Mouse (Mus musculus) cerebellum, adult (tissue): Measurements from ENCODE around the gene Rhcg.

ENCODE experiments used
- ATAC-seq: cut with Nextera tagmentation; 2 replicates; pipeline ENCODE4 v1.9.2; 2017; ENCODE audit warnings: mild to moderate bottlenecking, moderate library complexity, mixed read lengths; ENCODE audit not compliant: insufficient number of reproducible peaks, low FRiP score, low TSS enrichment

Gene Rhcg

DNA sequence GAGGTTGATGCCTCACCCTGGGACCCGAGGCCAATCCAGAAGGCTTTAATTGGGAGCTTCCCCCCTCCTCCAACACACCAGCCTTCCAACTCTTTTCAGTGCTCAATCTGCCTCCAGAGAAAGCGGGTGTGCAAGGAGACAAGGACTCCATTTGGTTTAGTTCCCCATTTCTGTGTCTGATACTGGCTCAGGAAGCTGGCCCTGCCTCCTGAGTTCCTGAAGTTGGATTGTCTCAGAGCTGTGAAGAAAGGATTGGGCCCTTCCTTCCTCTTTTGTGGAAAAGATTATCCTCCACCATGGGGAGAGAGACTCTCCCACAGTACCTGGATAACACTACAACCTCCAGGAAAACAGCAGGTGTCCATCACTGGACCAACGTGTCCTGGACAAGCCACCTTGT lies 10.7 kb downstream of the Rhcg start:
- ATAC-seq, result no peak

DNA sequence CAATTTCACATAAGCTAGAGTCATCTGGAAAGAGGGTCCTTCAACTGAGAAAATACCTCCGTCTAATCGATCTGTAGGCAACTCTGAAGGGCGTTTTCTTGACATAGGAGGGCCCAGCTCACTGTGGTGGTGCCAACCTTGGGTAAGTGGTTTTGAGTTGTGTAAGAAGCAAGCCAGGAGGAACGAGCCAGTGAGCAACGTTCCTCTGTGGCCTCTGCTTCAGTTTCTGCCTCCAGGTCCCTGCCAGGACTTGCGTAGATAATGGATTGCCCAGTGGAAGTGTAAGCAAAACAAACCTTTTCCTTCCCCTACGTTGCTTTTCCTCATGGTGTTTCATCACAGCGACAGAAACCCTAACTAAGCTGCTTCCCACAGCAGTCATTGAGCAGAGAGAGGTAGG lies 15.5 kb downstream of the Rhcg start:
- no peak for ATAC-seq

DNA sequence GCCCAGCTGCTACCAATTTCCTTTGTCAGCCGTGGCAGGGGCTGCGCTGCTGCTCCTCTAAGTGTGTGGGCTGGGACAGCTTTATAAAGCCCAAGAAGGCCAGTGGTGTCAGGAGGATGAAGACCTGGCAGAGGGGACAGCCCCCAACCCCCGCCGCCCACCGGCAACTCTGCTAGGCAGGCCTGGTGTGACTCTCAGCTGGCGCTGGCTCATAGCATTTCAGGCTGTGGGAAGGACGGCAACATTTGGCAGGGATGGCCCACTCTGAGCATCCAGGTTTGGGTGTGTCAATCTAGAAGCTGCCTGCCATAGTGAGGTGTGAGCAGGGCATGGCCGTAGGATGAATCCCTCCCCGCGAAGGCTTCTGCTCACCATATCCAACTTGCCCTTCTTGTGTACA lies 17.3 kb downstream of the Rhcg start:
- ATAC-seq, result no peak

DNA sequence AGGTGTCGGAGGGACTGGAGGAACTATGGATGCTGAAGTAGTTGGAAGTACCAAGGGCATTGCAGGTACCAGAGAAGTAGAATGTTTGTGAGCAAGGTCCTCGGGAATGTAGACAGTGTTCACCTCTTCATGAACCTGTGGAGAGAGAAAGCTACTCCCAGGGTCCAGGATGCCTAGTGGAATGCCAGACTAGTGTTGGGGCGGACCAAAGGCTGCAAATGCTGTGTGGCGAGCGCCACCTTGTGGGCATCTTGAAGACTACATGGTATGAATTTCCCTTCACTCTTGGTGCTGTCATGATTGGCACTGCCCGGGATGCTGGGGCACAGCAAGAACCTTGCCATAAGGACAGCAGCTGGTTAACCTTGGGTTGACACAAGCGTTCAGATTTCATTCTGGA lies 22.6 kb downstream of the Rhcg start:
- peak; percentile 57 for ATAC-seq

DNA sequence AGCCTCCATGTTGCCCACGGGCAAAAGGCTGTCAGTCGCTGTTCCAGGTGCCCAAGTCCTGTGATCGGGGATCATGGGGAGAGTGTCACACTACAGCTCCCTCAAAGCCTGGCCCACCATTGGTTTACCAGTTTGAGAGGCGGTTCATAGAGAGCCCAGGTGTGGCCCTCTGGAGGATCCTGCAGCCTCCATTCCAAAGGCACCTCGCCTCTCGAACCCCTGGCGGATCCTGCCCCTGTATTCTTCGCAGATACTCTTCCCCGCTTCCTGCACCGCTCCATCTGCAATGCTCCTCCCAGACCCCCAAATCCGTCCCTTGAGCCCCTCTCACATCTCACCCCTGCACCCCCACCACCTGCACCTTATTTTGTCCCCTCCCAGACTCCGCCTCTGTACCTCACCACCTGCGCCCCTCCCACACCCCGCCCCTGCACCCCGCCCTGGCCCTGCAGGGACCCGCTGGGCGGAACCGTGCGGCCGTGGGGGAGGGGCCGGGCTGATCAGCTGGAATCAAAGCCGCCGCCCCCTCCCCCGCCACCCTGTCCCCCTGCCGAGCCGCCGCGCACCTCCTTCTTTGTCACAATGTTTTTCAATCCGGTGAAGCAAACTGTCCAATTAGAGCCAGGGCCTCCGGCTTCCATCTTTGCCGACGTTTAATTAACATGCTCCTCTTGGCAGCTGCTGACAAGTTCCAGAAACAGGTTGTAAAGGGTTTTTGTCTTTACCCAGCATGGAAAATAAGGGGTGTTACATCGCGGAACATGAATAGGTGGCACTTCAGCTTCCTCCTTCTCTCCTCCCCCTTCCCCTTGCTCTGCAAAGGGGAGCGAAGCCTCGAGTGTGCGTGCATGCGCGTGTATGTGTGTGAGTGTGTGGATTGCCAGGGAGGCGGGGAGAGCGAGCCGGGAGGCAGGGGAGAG lies 25.4 kb downstream of the Rhcg start:
- no peak for ATAC-seq

DNA sequence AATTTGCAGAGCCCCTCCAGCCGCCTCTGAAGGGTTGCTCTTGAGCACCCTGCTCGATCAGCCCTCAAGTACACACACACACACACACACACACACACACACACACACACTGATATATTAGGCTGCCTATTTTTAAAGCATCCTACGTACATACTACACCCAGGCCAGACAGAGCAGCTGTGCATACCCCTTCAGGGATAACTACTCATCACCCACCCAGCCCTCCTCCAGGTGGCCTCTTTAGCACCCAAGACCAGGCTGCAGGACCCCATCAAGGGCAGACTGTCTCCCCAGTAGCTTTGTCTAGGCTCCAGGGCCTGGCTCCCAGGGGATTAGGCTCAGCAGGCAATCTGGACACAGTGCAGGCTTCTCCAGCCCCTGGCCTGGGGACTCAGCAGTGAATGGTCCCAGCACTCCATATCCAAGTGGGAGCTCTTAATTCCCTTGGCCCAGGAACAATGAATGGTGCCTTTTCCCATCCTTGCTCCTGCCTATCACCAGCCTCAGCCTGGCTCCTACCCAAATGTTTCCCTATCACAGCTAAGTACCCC lies 26.8 kb downstream of the Rhcg start:
- ATAC-seq, result no peak

DNA sequence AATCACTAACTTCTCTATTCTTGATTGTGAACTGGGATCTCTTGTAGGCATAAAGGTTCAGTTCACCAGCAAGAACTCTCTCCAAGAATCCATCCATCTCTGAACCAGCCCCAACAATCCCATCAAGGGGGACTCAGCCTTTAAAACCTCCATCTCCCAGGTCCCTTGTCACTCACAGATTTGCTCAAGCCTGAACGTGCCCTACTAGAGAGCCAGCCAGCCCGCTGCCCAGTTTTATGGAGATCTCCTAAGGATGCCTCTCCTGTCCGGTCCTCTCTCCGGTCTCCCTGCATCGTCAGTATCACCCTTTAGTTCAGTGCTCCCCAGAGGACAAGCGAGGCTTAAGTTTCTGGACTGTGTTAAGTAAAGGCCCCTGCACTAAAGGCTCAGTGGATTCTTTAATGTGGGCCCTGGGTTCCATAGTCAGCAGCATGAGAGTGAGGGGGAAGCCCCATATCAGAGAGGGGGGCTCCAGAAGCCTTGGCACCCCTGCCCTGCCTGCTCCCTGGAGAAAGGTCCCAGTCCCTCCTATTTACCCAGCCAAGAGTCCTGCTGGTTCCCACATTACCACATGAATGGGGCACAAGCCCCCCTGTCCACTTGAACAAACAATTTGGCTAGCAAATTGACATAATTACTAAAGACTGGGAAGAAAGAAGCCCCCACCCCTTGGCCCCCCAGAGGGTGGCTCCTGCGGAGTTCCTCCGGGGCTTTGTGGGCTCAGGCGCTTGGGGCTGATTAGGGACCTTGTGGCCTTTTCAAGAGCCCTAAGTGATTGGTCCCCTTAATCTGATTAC lies 27.5 kb downstream of the Rhcg start:
- no peak for ATAC-seq

DNA sequence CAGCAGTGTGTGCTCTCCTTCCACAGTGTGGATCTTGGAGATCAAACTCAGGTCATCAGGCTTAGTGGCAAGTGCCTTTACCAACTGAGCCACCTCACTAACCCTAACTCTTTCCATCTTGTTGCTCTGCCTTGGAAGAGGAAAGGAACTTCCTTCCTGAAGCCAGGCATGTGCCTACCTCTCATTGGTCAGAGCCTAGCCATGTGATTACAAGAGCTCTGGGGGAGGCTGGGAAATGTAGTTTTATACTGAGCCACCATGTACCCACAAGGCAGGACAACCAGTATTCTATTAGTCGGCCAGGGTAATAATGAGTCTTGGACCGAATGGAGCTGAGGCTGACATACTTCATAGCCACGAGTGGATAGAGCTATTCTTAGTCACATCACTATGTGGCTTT lies 29.2 kb downstream of the Rhcg start:
- ATAC-seq, result no peak

DNA sequence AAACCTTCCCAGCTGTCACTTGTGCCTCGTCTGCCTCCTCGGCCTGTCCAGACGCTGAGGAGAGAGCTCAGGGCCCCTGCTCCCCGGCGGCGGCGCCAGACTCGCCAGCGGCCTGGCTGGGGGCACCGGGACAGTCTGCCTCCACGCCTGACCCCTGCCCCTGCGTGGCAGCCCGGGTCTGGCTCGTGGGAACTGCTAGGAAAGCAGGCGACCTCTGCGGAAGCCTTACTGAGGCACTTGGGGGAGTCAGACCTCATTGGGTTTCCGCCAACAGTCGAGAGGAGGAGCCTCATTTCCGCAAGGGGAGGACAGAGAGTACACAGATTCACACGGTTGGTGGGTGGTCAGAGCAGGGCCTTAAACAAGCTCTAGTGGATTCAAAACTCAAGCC lies 38.6 kb downstream of the Rhcg start:
- no peak for ATAC-seq

DNA sequence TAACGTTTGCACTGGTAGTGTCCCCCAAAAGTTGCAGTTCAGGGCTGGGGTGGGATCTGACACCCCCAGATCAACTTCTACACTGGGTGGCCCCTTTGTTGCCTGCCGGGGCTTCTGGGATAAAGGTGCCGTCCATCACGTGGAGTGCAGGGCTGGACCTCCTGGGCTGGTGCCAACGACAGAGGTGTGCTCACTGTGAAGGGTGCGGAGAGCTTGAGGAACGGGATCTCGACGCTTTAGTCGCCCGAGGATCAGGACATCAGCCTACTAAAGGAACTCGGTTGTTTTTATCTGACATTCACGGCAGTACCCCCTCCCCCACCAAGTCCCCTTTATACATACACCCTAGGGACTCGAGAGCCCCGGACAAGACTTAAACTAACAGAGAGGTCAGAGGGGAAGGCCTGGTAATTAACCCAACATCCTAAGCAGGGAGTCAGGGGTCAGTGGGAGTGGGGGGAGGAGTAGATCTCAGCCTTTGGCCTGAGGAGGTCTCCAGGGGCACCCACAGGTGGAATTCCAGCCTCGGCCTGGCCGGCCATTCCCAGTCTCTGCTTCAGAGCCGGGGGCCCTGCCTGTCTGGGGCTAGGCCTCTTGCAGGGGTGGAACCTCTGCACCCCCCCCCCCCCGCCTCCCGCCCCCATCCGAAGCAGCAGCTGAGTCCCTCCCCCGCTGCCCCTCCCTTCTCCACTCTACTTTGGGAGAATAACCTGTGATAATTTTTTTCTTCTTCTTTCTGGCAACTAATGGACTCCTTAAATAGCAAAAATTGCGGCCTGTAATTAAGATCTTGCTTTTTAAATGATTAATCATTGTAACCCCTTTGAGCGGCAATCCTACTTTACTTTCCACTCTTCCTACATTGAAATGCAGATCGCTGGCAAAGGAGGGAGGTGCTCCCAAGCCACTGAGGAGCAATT lies 39.3 kb downstream of the Rhcg start:
- ATAC-seq, result no peak

DNA sequence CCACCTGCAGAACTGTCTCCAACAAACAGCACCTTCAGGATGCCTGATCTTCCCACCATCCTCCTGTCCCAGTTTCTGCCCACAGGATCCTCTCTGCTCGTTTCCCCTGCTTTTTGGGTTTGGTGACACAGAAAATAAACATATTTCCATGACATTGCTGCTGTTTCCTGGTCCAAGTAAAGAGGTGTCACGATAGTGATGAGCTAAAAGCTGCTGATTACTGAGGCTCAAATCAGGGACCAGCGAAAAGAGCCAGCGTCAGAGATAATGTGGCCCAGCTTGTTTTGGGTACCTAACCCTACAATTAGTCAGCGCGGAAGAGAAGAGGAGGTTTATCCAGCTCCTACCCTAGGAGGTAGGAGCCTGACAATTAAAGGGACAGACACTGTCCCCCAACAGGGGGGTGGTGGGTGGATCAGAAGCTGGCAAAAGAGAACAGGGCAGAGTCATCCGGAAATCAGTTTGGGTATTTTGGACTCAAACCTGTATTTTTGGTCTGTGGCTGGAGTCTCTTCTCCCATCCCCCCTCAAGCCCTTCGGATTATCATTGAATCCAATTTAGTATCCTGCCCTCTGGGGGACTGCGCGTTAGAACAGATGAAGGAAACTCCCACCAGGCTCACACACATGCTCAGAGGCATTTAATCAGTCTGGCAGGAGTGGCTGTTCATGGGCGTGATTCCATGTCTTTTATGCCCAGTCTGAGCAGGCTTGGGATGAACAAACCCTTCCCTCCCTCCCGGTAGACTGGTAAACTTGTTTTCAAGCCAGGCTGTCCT lies 40.2 kb downstream of the Rhcg start:
- ATAC-seq, result no peak

DNA sequence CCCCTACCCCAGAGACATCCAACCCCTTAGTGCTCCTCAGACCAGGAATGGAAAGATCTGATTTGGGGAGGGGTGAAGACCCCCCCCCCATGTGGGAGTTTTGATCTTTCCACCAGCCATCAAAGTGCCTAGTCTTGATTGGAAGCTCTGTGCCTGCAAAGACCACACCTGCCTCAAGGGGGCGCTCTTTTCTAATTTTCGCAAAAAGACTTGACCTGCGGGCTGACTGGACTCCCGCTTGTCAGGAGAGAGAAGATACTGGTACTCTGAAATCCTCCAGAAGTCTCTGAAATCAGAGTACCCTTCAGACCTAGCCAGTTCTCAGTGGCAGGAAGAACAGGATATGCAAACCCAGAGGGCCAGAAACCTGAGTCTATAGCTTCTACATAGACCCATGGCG lies 40.8 kb downstream of the Rhcg start:
- no peak for ATAC-seq

DNA sequence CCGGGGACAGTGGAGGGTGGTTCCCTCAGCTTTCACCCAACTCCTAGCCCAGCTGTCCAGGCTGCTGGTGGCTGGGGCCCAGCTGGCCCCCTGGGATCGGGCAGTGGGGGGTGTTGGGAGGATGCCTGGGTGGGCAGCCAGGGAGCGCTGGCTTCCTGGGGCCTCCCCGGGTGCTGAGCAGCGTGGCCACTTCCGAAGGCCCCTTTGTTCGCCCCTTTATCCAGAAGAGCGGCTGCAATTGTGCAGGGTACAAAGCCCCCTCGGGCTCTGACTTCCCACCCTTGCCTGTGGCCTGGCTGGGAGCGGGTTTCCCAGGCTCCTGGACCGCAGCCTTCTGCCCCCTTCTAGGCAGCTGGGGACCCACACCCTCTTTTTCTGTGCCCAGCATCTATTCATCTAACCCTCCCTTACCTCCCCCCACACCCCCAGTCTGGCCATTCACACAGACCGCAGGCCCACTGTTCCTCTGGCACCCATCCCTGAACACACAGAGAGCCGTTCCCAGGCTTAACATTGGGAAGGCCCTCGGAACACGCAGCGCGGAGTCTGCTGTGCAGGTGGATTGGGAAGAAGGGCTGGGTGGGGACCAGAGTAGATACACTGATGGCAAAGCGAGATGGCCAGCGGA lies 45.2 kb downstream of the Rhcg start:
- ATAC-seq, result no peak

DNA sequence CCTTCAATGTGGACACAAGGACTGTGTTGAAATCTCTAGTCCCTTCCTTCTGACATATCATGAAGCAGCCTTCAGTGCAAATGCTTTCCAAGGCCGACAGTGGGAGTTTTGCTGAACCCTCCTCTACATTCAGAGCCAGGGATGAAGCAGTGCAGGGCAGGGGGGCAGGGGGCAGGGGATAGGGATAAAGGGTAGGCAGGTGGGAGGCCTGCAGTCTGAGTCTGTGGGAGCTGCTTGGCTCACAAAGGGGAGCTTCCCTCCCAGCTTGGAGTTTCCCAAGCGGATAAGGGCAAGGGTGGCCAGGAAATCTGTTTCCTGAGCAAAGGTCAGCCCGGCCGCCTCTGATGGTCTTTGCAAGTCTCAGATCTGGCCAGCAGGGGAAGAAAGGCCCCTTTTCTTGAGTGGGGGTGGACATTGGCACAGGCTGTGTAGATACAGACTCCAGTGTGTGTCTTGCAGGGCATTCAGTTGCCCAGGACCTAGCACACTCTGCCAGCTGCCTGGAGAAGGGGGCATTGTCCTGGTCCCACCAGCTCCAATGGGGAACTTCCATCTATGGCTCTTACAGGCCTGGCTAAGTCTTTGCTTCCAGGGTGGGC lies 48.4 kb downstream of the Rhcg start:
- no peak for ATAC-seq

DNA sequence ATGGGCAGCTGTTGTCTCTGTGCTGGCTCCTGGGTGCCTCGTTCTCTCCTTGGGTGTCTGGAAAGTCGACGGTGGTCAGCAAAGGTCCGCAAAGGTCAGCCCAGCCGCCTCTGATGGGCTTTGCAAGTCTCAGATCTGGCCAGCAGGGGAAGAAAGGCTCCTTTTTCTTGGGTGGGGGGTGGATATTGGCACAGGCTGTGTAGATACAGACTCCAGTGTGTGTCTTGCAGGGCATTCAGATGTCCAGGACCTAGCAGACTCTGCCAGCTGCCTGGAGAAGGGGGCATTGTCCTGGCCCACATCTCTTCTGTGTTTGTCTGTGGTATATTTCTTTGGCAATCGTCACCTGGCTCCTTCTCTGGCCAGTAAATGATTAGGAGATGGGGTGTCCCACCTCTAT lies 49.2 kb downstream of the Rhcg start:
- ATAC-seq, result no peak

DNA sequence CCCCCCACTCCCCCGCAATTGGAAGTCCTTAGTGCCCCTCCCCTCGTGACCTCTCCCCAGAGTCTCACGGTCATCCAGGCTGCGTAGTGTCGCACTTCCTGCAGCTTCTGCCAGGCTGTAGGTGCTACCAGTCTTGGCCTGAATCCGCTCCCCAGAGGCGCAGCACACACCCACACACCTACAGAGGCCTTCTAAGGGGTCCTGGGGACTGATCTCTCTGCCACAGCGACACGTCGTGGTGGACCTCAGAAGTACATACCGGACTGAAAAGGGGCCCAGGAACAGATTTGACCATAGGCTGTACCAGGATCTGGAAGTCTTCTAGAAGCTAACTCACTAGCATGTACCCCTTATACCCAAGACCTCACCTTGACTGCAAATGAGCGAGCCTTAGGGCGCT lies 53.8 kb downstream of the Rhcg start:
- ATAC-seq, result no peak

DNA sequence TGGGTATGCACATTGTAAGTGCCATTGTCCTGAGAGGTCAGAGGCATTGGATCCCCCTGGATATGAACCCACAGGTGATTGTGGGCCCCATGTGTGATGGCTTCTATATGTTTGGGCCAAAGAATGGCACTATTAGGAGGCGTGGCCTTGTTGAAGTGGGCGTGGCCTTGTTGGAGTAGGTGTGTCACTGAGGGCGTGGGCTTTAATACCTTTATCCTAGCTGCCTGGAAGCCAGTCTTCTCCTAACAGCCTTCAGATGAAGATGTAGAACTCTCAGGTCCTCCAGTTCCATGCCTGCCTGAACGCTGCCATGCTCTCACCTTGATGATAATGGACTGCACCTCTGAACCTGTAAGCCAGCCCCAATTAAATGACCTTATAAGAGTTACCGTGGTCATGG lies 55.1 kb downstream of the Rhcg start:
- no peak for ATAC-seq

DNA sequence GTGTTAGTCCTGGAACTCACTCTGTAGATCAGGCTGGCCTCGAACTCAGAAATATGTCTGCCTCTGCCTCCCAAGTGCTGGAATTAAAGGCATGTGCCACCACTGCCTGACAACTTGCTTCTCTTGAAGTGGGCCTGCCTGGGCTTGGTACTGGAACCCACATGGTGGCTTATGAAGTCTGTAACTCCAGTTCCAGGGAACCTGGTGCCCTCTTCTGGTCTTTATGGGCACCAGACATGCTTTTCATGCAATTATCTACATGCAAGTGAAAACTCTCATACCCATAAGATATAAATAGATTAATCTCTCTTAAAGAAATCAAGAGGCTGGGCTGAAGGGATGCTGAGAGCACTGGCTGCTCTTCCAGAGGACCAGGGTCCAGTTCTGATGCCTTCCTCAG lies 58.8 kb downstream of the Rhcg start:
- no peak for ATAC-seq

DNA sequence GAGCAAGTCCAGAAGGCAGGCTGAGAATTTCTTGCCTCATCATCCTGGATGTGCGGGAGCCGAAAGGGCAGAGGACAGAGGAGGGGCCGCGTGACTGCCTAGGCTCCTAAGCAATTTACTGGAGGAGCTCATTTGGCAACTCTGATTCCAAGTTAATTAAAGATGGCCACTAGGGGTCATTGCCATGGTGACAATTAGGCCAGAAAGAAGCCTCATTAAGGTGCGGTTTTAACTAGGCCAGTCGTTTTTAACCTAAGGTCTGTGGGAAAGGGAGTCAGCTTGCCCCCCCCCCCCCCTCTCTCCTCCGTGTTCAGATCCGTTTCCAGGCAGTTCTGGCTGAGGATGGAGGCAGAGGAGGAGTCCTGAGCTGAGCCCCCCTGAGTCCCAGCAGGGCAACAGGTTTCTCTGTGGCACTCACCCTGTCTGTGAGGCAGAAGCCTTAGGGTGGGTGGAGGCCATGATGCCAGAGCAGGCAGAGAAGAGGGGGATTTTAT lies 59.7 kb downstream of the Rhcg start:
- no peak for ATAC-seq
